Mouse (Mus musculus): ENCODE results near the gene S1pr4.

Gene S1pr4

GRCm38 (mm10) chr10:81464405-81465264, 35.3 kb downstream of the S1pr4 start:
- peak; percentile 65 to 75 for DNase-seq

DNA sequence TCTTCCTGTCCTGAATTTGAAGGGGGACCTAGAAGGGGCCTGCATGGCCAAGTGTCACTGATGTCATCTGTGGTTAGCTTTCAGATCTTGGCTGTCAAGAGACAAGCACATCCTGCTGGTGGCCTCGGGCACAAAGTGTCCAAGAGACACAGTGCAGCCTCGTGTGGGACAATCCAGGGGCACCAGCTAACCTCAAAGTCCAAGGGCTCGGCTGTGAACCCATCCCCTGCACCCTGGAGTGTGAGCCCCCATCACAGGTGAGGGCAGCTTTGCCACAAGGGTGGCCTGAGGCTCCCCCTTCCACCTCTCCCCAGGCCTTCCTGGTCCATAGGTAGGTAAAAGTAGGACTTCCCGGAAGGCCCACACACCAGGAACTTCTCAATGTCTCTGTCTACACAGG, 36.4 kb downstream of the S1pr4 start:
- peak in 1 of 2 experiments; percentile 15 for DNase-seq

DNA sequence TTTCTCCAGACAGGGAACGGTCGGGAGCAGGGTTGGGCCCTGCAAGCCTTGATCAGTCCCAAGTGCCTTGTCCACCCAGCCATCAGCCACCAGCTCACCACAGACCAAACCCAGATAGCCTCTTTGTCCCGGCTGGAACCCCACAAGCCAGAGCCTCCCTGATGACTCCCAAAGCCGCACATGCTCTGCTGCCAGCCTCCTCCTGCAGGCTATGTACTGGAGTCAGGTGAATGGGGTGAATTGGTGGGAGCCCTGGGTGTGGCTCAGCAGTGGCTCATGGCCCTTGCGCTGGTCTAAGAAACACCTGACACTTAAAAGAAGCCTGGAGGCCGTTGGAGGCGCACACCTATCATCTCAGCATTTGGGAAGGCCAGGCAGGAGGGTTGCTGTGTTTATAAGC, 37.0 kb downstream of the S1pr4 start:
- DNase-seq, result peak in 1 of 2 experiments; percentile 11

GRCm38 (mm10) chr10:81462415-81462804, 37.5 kb downstream of the S1pr4 start:
- DNase-seq, result peak in 1 of 2 experiments; percentile 8

DNA sequence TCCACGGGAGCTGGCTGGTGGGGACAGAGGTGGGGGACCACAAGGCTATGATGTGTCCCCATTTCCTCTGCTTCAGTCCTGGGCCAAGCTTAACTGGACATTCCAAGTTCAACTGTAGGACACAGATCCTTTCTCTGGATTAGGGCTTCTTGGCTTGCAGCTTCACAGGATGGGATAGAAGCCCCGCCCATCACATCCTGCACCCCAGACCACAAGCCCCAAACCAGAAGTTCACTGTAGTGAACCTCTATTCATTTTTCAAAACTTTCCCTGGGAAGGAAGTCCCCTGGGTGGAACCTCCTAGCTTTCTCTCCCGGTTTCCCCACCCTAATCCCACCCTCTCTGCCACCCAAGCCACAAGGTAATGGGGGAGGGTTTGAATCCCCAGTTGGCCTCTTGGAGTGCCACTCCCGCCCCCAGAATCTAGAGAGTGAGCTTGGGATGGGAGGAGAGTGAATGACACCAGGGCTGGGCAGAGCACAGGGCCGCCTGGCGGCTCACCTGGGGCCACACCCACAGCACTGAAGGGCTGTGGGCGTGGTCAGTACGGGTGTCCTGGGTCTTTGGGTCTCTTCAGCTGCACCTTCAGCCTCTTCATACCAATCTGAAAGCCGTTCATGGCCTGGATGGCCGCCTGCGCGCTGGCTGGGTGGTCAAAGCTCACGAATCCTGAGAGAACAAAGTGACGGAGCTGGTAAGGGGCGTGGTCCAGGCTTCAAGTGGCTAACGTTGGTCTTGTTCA, 38.1 kb downstream of the S1pr4 start:
- peak in 1 of 2 experiments; percentile 5 for DNase-seq

- peak in 1 of 2 experiments; percentile 12 for DNase-seq
These were observed 39.0 kb downstream of the S1pr4 start for GRCm38 (mm10) chr10:81460951-81461350.

- DNase-seq, result peak in 1 of 2 experiments; percentile 31
These were observed 39.5 kb downstream of the S1pr4 start for GRCm38 (mm10) chr10:81460471-81460870.

- DNase-seq, result peak in 1 of 2 experiments; percentile 2
These were observed 40.5 kb downstream of the S1pr4 start for GRCm38 (mm10) chr10:81459399-81459798.

GRCm38 (mm10) chr10:81458267-81458666, 41.7 kb downstream of the S1pr4 start:
- peak in 1 of 2 experiments; percentile 18 for DNase-seq

DNA sequence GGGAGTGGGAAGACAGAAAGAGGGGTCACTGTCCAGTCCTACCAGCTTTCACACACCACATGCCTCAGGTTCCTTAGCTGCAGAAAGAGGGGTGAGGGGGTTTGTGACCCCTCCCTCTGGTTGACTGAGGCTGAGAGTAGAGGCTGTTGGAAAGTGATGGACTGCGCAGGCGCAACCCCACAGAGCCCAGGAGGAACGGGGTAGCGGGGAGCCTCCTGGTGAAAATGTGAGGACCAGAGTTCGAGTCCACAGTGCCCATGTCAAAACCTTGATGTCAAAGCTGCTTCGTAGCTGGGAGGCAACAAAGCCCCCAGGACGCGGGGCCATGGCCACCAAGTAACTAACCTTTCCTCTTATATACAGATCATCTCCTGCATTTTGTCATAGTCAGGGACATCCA, 42.3 kb downstream of the S1pr4 start:
- no peak for DNase-seq

- DNase-seq, result no peak
These were observed 42.9 kb downstream of the S1pr4 start for GRCm38 (mm10) chr10:81456983-81457563.

DNA sequence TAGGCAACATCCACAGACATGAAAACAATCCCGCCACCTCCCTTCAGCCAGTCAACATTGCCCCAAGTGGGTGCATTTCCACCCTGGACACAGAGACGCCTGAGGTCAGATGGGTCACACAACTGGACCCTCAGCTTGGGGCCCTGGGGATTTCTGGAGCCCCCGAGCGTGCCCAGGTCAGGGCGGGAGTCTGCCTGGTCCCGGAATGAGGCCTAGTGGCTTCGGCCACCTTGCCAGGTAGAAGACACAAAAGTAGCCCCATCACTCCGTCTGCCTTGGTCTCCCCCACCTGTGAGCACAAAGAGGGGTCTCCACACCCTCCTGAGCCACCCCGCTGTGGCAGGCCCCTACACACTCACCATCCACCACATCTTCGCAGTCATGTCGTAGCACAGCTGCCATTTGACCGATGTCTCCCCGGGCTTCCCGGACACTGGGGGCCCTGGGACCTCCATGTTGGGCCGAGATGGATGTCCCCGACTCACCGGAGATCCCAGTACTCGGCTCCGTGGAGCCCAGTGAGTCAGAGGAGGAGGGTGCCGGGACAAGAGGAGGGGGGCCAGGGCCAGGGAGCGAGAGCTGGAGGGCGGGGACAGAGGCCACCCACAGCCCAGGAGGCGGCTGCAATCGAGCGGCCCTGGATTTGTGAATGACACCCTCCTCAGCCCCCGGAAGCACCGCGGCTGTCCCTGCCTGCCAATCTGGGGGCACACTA, 44.6 kb downstream of the S1pr4 start, which contains the start of gene Nfic:
TSS of gene Nfic (minus strand) at position 455 of the 715 bp plus-strand sequence.
- peak in 1 of 2 experiments; percentile 5 for DNase-seq

DNA sequence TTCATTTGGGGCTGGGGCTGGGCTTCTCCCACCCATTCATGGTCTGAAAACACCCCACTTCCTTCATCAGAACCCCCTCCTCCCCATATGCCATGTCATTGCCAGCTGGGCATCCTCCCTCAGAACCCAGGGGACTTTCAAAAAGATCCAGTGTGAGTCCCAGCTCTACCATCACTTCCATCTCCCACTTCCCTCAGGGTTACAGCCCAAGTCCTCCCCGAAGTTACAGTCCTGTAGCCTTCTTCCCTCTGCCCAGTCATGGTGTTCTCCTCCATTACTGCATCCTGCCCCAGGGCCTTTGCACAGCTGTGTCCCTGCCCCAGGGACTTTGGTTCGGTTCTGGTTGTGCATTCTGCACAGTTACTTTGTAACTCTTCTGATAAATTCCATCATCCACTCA, 45.8 kb downstream of the S1pr4 start:
- peak in 1 of 2 experiments; percentile 2 for DNase-seq

GRCm38 (mm10) chr10:81452947-81453288, 47.0 kb downstream of the S1pr4 start:
- no peak for DNase-seq

DNA sequence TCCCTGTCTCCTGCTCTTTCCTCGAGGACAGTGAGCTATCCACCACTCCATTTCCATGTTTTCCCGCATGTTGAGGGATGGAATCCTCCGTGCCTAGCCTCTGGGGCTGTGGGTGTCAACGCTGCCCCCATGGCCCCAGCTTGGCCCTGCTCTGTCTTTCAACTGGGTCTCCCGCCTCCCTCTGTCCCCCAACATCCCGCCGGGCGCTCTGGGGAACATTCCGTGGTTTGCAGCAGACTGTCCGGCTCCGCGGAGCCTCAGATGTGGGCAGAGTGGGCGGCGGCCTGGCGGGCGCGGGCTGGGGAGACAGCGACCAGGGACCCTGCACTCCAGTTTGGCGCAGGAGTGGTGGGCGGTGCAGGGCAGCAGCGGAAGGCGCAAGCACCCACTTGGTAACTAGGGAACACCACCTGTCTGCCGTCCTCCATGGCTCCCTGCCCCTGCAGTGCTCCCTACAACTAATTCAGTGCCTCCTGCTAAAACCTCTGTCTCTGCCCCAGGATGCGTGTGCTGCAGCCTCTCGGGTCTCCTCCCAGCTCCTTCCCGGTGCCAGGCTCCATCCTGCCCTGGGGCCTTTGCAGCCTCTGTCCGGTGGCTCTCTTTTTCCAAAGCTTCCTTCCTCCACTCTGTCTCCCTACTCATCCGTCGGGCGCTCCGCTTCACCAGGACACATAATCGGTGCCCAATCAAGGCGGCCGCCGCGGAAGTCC, 47.5 kb downstream of the S1pr4 start:
- DNase-seq, result peak in 1 of 2 experiments; percentile 8

- DNase-seq, result no peak
These were observed 48.6 kb downstream of the S1pr4 start for GRCm38 (mm10) chr10:81451365-81451745.

GRCm38 (mm10) chr10:81450641-81451364, 49.1 kb downstream of the S1pr4 start:
- no peak for DNase-seq

- peak; percentile 88 to 92 for DNase-seq
These were observed 49.8 kb downstream of the S1pr4 start for GRCm38 (mm10) chr10:81450140-81450539.
